Mouse (Mus musculus) erythroblast, embryonic 14.5 days (primary cell): Measurements from ENCODE around the gene Gatd1.

ENCODE experiments used
- GATA1 ChIP-seq: IDR thresholded peaks from 2 replicates; pipeline ENCODE4 v1.6.1; 2012; ENCODE audit warnings: low read length, inconsistent platforms, mixed read lengths
- TAL1 ChIP-seq: IDR thresholded peaks from 3 replicates; pipeline ENCODE4 v1.6.1; 2012; ENCODE audit warnings: low read length, inconsistent platforms, mixed read lengths

DNA sequence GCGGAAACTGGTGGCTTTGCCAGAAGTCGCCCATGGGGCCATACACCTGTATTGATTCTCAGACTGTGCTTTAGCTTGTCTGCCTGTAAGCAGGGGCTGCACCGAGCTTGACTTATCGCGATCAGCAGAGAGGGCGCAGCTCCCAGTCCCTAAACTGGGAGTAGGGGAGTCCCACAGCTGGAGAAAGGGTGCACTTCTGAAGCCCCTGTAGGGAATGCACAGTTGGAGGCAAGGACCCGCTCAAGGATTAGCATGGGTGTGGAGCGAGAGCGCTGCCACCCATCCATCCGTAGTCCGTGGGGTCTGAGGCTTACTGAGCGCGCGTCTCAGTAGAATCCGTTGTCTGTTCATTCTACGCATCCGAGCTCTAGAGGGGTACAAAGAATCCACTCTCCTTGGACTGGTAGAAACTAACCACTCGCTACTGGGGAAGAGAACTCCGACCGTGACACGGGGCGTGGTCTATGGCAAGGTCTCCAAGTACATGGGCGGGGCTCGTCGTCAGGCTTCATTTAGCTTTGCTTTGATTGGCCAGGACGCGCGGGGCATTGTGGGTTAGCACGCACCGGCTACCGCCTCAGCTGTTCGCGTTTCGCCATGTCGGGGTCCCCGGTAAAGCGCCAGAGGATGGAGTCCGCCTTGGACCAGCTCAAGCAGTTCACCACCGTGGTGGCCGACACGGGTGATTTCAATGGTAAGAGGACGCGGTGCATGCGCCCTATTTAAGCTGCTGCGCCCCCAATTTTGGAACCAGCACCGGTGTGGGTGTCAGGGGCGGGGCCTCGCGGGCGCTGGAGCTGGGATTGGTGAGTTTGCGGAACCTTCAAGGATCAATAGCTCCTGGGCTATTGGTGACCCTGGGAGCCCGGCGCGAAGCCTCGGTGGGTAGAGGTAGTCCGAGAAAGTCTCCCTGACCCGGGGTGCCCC is 22.0 kb downstream of the Gatd1 start, which contains the start of gene Taldo1:
- TF ChIP-seq GATA1 = peak; percentile 45; the same call in 1 of the 2 replicates
- no peak for TF ChIP-seq TAL1
